Mouse (Mus musculus) adrenal gland, postnatal 10 days (tissue): ENCODE data around the gene Adk. TPM values are rescaled to one million over a fixed set of nuclear protein-coding genes. Genes with fewer than 3 reads are reported as not detected.
"Not testable (repeated sequence)": the region's sequence is repeated elsewhere in the genome, so short reads cannot be mapped to it uniquely, and the experiment has no call there.

Experiments
- DNase-seq: peaks from one replicate; pipeline ENCODE4 v3.0.0; 2021; ENCODE audit warnings: mixed read lengths
- total RNA-seq, 2 experiments: library from RNA; stranded (reverse); gene quantifications; 2 replicates each; pipeline ENCODE4 v1.2.3; 2021

The Adk gene
- total RNA-seq, 2 experiments from 2014 or later = 120 to 147 TPM

GRCm38 (mm10) chr14:21488426-21489115 lies 436.2 kb downstream of the Adk start:
- DNase-seq = not testable (repeated sequence)

- DNase-seq = peak; percentile 27
Observed at GRCm38 (mm10) chr14:21489116-21489485, 436.7 kb downstream of the Adk start.

GRCm38 (mm10) chr14:21490141-21490540 lies 437.8 kb downstream of the Adk start:
- DNase-seq = no peak

Other genes starting within 250 kb of the Adk start
- gene Plau, start 215.9 kb upstream of the Adk start, total RNA-seq = 10 to 100 TPM; 19.3 to 39.8 TPM
- gene Vcl, start 123.2 kb upstream of the Adk start, total RNA-seq = 10 to 100 TPM; 76.6 to 82.1 TPM
- 10 to 100 TPM; 72.5 to 74.6 TPM for gene Ap3m1, start 66 bp upstream of the Adk start, total RNA-seq